Mouse (Mus musculus) embryo, embryonic 11.5 days (tissue): ENCODE data around the gene Pgap1.

Source experiments
- DNase-seq: peaks from one replicate; pipeline ENCODE4 v3.0.0-alpha.2; 2012; ENCODE audit warnings: low read depth, low spot score

Pgap1 gene

DNA sequence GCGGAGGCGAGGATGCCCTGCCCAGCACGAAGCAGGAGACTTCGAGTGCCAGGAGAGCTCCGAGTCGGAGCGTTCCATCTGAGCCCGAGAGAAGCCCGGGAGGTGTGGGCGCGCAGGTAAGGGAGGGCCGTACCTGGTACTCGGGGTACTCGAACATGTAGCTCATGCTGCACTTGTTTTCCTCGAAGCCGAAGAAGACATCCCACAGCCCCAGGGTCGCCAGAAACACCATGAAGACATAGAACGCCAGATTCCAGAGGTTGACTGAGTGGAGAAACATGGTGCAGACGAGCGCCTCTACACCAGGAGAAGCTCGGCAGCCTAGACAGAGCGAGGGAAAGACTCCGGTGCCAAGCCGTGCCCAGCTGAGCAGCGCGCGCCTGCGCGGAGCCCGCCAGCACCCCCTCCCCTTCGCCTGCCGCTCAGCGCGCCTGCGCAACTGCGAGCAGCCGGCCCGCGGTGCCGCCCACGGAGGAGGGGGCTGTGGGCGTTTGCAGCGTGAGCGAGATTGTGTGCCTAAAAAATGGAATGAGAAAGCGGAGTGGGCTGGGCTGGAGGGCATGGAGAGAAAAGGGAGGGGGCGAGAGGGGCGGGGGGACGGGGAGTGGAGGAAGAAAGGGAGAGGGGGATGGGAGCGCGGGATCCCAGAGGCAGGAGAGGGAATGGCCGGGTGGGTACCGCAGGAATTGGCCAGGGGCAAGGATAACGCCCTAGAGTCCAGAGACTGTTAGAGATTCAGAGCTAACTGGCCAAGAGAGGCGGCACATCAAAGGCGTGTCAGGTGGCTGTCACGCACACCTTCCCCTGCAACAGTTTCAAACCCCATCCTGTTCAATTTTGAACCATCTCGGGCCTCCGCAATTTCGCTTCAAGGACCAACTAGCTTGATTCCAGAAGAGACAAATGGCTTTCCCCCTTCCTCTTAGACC, at the start of gene Pgap1:
Gene Pgap1, minus strand, starts transcription at position 384 of the 929 bp plus-strand sequence.
- DNase-seq: peak; percentile 84

DNA sequence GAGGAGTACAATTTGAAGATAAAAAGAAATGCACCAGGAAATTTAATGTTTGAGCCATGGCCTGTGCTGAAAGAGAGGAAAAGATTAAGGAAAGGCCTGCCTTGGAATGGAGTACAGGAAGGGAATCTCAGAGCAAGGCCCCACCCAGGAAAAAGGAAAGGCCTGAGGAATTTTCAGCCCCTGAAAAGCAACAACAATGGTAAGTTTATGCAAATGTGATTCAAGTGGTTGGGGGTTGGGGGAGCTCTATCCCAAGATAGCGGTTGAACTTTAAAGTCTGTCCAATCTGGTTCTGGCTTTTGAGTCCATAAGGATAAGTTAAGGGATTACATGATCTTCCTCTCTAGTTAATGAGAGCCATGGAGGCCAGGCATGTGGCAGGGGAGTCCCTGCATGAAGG, 49.5 kb upstream of the Pgap1 start:
- DNase-seq: no peak

DNA sequence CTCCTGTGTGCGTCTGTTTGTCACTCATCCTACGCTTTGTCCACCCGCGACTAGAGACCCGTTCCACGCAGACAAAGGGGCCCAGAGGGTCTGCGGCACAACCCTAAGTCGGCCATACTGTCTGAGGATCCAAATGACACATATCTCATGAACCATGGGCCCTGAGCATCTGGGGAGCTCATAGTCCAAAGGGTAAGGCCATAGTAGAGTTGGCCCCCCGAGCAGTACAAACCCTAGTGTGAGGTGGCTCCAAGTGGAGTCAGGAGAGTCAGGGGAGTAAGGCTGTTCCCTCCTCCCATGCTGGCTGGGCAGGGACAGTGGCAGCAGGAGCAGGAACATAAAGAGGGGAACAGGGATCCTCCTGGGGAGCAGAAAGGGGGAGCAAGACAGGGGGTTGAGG, 44.2 kb upstream of the Pgap1 start:
- DNase-seq: no peak

- DNase-seq: no peak
These were observed 42.8 kb upstream of the Pgap1 start for GRCm38 (mm10) chr1:54600275-54600674.

- DNase-seq: no peak
These were observed 40.2 kb upstream of the Pgap1 start for GRCm38 (mm10) chr1:54597594-54598217.

GRCm38 (mm10) chr1:54596151-54596550, 38.7 kb upstream of the Pgap1 start:
- no peak for DNase-seq

DNA sequence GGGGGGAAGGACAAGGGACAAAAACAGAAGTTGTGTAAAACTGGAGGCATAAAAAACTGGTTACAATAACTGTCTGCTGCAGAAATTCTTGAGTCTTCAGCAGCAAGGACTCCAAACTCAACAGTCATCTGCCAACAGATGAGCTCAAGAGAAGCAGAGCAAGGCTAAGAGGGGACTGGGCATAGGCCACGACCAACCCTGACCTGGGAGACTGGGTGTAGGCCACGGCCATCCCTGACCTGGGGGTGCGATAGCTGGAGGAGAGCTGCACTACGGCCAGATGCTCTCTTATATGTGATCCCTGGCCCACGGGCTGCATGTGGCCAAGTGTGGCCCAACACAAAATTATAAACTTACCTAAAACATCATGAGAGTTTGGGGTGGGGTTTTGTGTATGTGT, 29.6 kb upstream of the Pgap1 start:
- no peak for DNase-seq

DNA sequence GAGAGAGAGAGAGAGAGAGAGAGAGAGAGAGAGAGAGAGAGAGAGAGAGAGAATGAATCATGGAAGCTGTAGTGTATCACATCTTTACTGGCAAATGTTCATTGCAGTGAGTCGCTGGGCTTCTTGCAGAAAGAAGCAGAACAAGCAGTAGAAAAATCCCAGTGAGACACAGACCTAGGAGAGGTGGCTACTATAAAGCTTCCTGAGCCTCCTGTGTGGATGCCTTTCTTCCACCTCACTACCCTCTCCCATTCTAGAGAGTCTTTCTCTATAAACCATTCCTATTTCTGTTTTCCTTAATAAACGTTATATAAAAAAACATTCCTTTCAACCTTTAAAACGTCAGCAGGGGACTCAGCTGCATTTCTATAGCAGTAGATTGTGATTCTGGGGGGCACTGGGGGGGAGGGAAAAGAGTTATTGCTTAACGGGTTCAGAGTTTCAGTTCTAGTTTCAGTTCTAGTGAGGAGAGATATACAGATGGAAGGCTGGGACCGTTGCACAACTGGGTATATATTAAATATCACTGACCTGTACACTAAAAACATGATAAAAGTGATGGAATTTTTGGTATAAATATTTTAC, 28.6 kb upstream of the Pgap1 start:
- no peak for DNase-seq

DNA sequence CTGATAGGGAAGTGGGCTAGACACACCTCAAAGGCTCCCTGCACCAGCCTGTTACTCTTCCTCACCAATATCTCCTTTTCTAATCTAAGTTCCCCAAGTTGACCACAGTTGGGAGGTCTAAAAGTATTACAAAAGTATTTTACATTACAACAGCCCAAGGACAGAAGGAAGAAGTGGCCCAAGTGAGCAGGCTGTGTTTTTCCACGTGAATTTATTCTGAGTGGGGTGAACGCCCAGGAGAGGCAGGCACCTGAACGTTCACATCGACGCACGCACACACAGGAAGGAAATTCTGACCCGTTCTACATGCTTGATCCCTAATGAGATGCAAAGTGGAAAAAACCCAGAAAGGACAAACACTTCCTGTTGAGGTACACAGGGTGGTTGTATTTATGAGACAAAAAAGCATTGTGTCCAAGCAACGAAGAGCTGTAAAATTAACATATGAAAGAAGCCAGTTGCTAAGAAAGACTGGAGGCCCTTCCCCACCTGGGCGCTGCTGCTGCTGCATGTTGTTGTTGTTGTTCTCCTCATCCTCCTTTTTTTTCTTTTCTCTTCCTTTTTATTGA, 27.9 kb upstream of the Pgap1 start:
- no peak for DNase-seq

- no peak for DNase-seq
These were observed 27.2 kb upstream of the Pgap1 start for GRCm38 (mm10) chr1:54584588-54585277.

DNA sequence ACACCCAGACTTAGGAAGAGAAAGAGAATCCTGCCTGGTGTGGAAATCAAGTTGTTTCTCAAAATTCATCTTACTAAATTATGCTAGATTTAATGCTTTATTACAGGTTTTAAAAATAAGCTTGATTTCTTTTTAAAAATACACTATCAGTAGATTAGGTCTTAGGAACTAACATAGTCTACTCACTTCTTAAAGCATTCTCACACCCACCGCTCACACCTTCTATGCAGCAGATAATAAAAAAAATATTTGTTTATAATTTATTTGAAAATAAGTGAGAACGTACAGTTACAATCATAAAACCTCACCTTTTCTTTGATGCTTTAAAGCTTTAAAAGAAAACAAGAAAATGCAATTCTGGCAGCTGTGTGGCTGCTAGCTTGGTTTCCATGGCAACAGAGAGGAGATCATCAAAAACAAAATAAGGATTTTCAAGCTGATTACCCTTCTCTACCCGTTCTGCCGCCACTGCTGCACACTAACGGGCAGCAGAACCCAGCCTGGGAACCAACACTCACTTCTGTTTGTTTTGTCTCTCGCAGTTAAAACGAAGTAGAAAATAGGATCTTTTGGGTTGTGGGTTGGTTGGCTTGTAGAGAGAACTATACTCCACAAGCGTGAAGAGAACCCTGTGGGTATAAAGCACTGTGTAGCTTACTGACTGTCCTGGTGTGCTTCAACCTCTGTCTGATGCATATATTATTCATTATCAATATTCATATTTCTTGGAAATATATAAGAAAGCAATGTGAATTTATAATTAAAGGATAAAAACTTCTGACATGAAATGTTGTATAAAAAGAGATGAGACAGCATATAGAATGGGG, 21.1 kb upstream of the Pgap1 start:
- no peak for DNase-seq

GRCm38 (mm10) chr1:54569102-54569501, 11.6 kb upstream of the Pgap1 start:
- no peak for DNase-seq

- DNase-seq: no peak
These were observed 6.4 kb upstream of the Pgap1 start for GRCm38 (mm10) chr1:54563923-54564322.

GRCm38 (mm10) chr1:54556586-54557221, 780 bp downstream of the Pgap1 start:
- no peak for DNase-seq

- DNase-seq: no peak
These were observed 1.9 kb downstream of the Pgap1 start for GRCm38 (mm10) chr1:54555364-54556140.

DNA sequence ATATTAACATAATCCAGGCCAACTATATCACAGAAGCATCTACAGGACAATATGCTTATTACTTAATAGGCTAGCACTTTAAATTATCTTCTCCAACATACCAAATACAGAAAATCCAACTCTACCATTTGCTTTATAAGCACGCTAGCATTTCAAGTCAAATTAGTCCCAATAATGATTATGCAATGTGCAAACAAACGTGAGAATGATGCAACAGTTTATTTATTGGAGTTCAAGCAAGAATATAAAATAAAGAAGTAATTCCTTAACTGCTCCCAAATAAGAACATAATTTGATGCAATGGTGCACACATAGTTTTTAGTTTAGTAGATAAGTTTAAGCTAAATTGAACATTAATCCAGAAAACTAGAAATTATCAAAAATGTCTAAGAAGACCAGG, 4.9 kb downstream of the Pgap1 start:
- DNase-seq: no peak

- DNase-seq: no peak
These were observed 12.3 kb downstream of the Pgap1 start for GRCm38 (mm10) chr1:54545200-54545599.

DNA sequence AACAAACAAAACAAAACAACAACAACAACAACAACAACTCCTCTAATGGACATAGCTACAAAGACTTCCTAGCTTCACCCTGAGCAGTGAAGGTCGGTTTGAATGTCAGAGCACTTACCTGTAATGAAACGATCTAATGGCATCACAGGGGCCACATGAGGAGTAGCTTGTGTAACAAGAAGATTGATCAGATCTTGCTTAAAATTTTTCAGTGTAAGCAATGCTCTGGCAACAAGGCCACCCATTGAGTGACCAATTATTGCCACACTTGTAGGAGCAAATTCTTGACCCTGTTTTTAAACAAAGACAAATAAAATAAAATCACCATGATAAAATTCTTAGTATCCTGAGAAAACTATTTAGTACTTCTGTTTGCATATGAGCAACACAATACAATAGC, 14.6 kb downstream of the Pgap1 start:
- DNase-seq: no peak

GRCm38 (mm10) chr1:54531170-54531569, 26.3 kb downstream of the Pgap1 start:
- DNase-seq: no peak

GRCm38 (mm10) chr1:54523717-54524116, 33.8 kb downstream of the Pgap1 start:
- no peak for DNase-seq
